15 mouse cellular contexts compared by ENCODE assay signal in the genomic region with DNA sequence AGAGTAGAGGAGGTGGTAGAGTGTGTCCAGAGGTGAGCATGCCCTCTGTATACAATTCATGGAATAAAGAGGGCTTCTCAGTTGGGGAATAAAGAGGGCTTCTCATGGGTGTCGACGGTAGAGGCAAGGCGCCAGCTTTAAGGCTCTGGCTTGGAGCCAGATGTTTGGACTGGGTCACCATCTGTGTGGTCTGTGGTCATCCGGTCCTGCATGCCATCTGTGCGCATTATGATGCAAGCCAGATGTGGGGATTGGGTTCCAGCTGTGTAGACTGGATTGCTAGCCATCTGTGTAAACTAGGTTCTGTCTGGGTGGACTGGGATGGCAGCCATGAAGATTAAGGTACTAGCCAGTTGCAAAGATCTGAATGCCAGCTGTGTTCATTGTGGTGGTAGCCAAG.
"Had no signal": no experiment of that assay in that cellular context is flagged by ENCODE, and none has a peak within 500 bp of the region (broad histone marks: within the 10 kb centered on the region; RNA-seq: fewer than 3 reads in every experiment).

No protein-coding gene starts in this region.

- H3K27ac ChIP-seq: kidney, embryonic 15.5 days; left cerebral cortex, adult 2 months; limb, embryonic 12.5 days; liver, embryonic 14.5 days; midbrain, embryonic 10.5 days; stomach, postnatal 0 days had no signal

- ATAC-seq: lung, postnatal 0 days had no signal

- H3K9ac ChIP-seq: kidney, embryonic 15.5 days; limb, embryonic 12.5 days; liver, embryonic 14.5 days had no signal

- H3K27me3 ChIP-seq: kidney, embryonic 15.5 days; limb, embryonic 12.5 days had no signal

- H3K9me3 ChIP-seq: kidney, embryonic 15.5 days; limb, embryonic 12.5 days; midbrain, embryonic 10.5 days had no signal

- DNase-seq: kidney, adult 2 months; kidney, postnatal 25 days; lung, adult 18-20 months; lung, postnatal 4 days; midbrain, embryonic 14.5 days; right cerebral cortex, postnatal 14 days; thymus, postnatal 4 days had no signal

- H3K4me2 ChIP-seq: kidney, embryonic 15.5 days; limb, embryonic 12.5 days had no signal

- H3K4me1 ChIP-seq: kidney, embryonic 15.5 days; limb, embryonic 12.5 days; midbrain, embryonic 10.5 days had no signal

- H3K36me3 ChIP-seq: kidney, embryonic 15.5 days; limb, embryonic 12.5 days; midbrain, embryonic 10.5 days had no signal

- H3K4me3 ChIP-seq: kidney, embryonic 15.5 days; left cerebral cortex, adult 2 months; limb, embryonic 12.5 days; midbrain, embryonic 10.5 days; myocyte had no signal
